ENCODE assay signal across 24 mouse cellular contexts in the genomic region with DNA sequence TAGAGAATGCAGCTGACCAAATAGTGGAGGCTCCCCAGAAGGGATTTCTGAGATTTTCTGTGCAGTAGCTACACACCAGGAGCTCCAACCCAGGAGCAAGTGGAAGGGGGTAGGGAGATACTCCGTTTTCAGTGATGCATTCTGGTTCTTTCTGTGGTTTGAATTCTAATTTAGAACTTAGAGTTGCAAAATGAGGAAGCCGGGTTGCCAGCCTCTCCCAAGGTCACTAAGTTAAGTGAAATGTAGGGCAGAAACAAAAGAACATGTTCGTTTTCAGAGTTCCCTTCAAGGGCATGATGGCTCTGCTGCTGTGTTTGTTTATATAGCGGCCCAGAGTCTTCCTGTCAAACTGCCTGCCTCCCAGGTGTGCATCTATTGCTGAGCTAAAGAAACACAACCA.
DNase-seq lines count a peak whose midpoint lies in the region; ATAC-seq lines count a peak whose summit lies in the region.
"Had no signal": no experiment of that assay in that cellular context is flagged by ENCODE, and none has a peak within 500 bp of the region (broad histone marks: within the 10 kb centered on the region; RNA-seq: fewer than 3 reads in every experiment).

No protein-coding gene starts in this region.

- ATAC-seq in embryonic facial prominence, embryonic 12.5 days (ENCODE audit: insufficient number of reproducible peaks, insufficient read depth, low FRiP score, low TSS enrichment), result no peak
- ATAC-seq in limb, embryonic 11.5 days (ENCODE audit: insufficient number of reproducible peaks, low FRiP score, low TSS enrichment, low read depth), result no peak
- ATAC-seq: forebrain, embryonic 15.5 days; intestine, postnatal 0 days; liver, postnatal 0 days; lung, postnatal 0 days; midbrain, embryonic 13.5 days had no signal

- H3K36me3 ChIP-seq in embryonic facial prominence, embryonic 12.5 days, result no peaks in the 10 kb centered on the region
- H3K36me3 ChIP-seq in limb, embryonic 11.5 days (ENCODE audit: control insufficient read depth, insufficient read depth, low read length), result no peaks in the 10 kb centered on the region
- H3K36me3 ChIP-seq: forebrain, embryonic 15.5 days; heart, embryonic 12.5 days; hindbrain, embryonic 12.5 days; kidney, embryonic 15.5 days; midbrain, embryonic 13.5 days had no signal

- no peaks in the 10 kb centered on the region for H3K9me3 ChIP-seq in embryonic facial prominence, embryonic 12.5 days
- H3K9me3 ChIP-seq in limb, embryonic 11.5 days (ENCODE audit: control insufficient read depth, low read length), result no peaks in the 10 kb centered on the region
- H3K9me3 ChIP-seq: forebrain, embryonic 15.5 days; heart, embryonic 12.5 days; hindbrain, embryonic 12.5 days; kidney, embryonic 15.5 days; midbrain, embryonic 13.5 days had no signal

- H3K27me3 ChIP-seq in embryonic facial prominence, embryonic 12.5 days, result no peaks in the 10 kb centered on the region
- no peaks in the 10 kb centered on the region for H3K27me3 ChIP-seq in limb, embryonic 11.5 days (ENCODE audit: control insufficient read depth, insufficient read depth, low read length)
- H3K27me3 ChIP-seq: forebrain, embryonic 15.5 days; heart, embryonic 12.5 days; hindbrain, embryonic 12.5 days; kidney, embryonic 15.5 days; midbrain, embryonic 13.5 days had no signal

- no peak overlapping the region; the same call in 1 of the 2 replicates for H3K4me2 ChIP-seq in embryonic facial prominence, embryonic 12.5 days (replicated peaks)
- H3K4me2 ChIP-seq in limb, embryonic 11.5 days (ENCODE audit: low read depth, severe bottlenecking), result no peak overlapping the region
- H3K4me2 ChIP-seq: forebrain, embryonic 15.5 days; heart, embryonic 12.5 days; hindbrain, embryonic 12.5 days; kidney, embryonic 15.5 days; liver, embryonic 11.5 days; midbrain, embryonic 13.5 days had no signal

- peaks cover 20% of the 10 kb centered on the region for H3K4me1 ChIP-seq in embryonic facial prominence, embryonic 12.5 days
- H3K4me1 ChIP-seq in limb, embryonic 11.5 days (ENCODE audit: control insufficient read depth, insufficient read depth, low read length), result peaks cover 7% of the 10 kb centered on the region; the same call in 1 of the 2 replicates
- H3K4me1 ChIP-seq: forebrain, embryonic 15.5 days; heart, embryonic 12.5 days; kidney, embryonic 15.5 days; midbrain, embryonic 13.5 days had no signal

- no peak overlapping the region for H3K9ac ChIP-seq in embryonic facial prominence, embryonic 12.5 days
- no peak overlapping the region for H3K9ac ChIP-seq in limb, embryonic 11.5 days (ENCODE audit: low read length)
- H3K9ac ChIP-seq: forebrain, embryonic 15.5 days; heart, embryonic 12.5 days; hindbrain, embryonic 12.5 days; kidney, embryonic 15.5 days; liver, postnatal 0 days; midbrain, embryonic 13.5 days had no signal

- WGBS in embryonic facial prominence, embryonic 12.5 days, result 24% methylated on average over 4 of the region's 4 CpGs
- WGBS in limb, embryonic 11.5 days, result 53% methylated on average over 4 of the region's 4 CpGs

- no peak overlapping the region for H3K4me3 ChIP-seq in embryonic facial prominence, embryonic 12.5 days
- H3K4me3 ChIP-seq in limb, embryonic 11.5 days (ENCODE audit: low read depth, low read length), result no peak overlapping the region
- H3K4me3 ChIP-seq: forebrain, embryonic 15.5 days; heart, embryonic 12.5 days; hindbrain, embryonic 12.5 days; kidney, embryonic 15.5 days; midbrain, embryonic 13.5 days had no signal

- peak overlapping the region; percentile 38 for H3K27ac ChIP-seq in embryonic facial prominence, embryonic 12.5 days
- H3K27ac ChIP-seq in limb, embryonic 11.5 days (replicated peaks; ENCODE audit: low read depth, low read length), result 0 out of 2 replicates have a peak overlapping the region, but pooled peaks have one; percentile 36
- H3K27ac ChIP-seq: forebrain, embryonic 15.5 days; hindbrain, embryonic 12.5 days; kidney, embryonic 15.5 days; midbrain, embryonic 13.5 days had no signal

- DNase-seq in 416B (ENCODE audit: low read depth) (peak; percentile 0), ZHBTc4 (ENCODE audit: low read depth, low spot score) (peak; percentile 9)
- DNase-seq in limb, embryonic 11.5 days (ENCODE audit: low spot score), result no peak
- no peak for DNase-seq in cerebellum, adult 11 months
- no peak for DNase-seq in kidney, adult 8-10 months
- DNase-seq in right cerebral cortex, postnatal 14 days, result no peak
- DNase-seq in kidney, postnatal 14 days, result no peak
- DNase-seq: cerebellum, adult 8-10 months; cerebellum, postnatal 36 days; gastrocnemius, postnatal 10 days; heart, adult 11 months; heart, postnatal 10 days; left cerebral cortex, postnatal 4 days; liver, postnatal 0 days; thymus, postnatal 25 days had no signal

Comparison
In these comparisons a context has a peak if more than half of its experiments do, and no peak if none do; other contexts are left out.
1. DNase-seq: peak in 416B (single experiment) and ZHBTc4 (single experiment); none in limb, embryonic 11.5 days (single experiment), cerebellum, adult 11 months (single experiment), kidney, adult 8-10 months (0 of 2), right cerebral cortex, postnatal 14 days (single experiment) and kidney, postnatal 14 days (single experiment).